Mouse (Mus musculus) right cerebral cortex, postnatal 14 days (tissue): ENCODE data around the gene Pde4d.

Experiments
- DNase-seq: peaks from one replicate; pipeline ENCODE4 v3.0.0; 2022

Gene Pde4d

GRCm38 (mm10) chr13:108449116-108450097 is at the start of gene Pde4d:
TSS of gene Pde4d (plus strand) at chr13:108449948.
- no peak for DNase-seq

GRCm38 (mm10) chr13:108403197-108403596 is 46.6 kb upstream of the Pde4d start:
- no peak for DNase-seq

GRCm38 (mm10) chr13:108404372-108404771 is 45.4 kb upstream of the Pde4d start:
- no peak for DNase-seq

- DNase-seq: no peak
Observed at GRCm38 (mm10) chr13:108415464-108415863, 34.3 kb upstream of the Pde4d start.

DNA sequence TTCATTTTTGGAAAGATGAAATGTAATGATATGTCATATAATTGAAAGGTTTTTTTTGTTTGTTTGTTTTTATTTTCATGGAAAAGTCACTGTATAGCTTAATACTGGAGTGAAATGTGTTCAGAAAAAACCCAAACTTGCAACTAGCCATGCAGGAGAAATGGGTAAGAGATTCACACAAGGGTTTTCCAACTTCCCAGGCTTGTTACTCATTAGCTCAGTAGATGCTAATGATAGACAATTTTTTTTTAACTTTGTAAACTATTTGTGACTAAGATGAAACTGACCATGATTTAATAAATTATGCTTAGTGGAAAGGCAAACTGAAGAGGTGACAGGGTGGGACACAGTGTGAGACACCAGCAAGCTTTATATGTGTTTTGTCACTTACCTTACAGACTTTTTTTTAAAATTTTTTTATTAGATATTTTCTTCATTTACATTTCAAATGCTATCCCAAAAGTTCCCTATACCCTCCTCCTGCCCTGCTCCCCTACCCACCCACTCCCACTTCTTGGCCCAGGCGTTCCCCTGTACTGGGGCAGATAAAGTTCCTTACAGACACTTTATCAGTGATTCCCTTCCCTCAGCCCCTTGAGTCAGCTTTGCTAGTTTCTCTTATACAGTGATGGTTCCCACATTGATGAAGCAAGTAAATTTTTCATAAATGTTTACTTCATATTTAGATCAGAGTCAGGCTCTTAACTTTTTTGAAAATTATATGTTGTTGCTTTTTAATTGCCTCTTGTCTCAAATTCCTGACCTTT is 30.8 kb upstream of the Pde4d start:
- no peak for DNase-seq

- DNase-seq: no peak
Observed at GRCm38 (mm10) chr13:108426322-108426721, 23.4 kb upstream of the Pde4d start.

GRCm38 (mm10) chr13:108428809-108429208 is 20.9 kb upstream of the Pde4d start:
- no peak for DNase-seq

GRCm38 (mm10) chr13:108429623-108430022 is 20.1 kb upstream of the Pde4d start:
- DNase-seq: no peak

GRCm38 (mm10) chr13:108431776-108432175 is 18.0 kb upstream of the Pde4d start:
- DNase-seq: no peak

DNA sequence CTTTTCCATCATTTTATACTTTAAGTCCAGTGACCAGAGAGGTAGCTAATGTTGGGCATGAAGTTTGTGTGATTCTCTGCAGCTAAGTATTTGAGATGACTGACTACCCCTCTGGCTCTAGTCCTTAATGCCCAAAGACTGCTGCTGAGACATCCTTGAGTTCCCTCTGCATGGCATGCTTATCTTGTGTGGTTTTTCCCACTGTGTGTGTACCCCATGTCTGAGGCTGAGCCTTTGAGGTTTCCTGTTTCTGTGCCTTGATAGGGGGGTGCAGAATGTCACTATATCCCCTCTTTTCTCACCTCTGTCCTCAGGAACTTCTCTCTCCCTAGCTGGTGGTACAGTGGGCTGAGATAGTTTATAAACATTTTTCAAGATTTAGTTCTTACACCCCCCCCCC is 14.1 kb upstream of the Pde4d start:
- DNase-seq: no peak

GRCm38 (mm10) chr13:108437424-108437823 is 12.3 kb upstream of the Pde4d start:
- no peak for DNase-seq

DNA sequence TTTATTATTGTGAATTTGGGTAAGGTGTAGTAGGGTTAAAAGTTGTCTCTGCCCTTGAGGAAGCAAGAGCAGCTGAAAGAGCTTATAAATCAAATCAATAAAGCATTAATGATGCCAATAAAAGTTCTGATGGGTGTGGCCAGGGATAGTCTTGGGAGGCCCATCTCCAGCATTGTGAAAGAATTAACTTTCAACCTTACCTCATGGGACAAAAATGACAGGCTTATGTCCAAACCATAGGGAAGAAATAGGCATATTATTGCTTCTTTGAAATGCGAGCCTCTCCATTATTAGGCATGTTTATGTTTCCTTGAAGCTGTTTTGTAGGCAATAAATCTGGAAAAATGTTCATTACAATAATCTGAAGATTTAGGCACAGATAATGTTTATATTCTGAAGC is 10.7 kb upstream of the Pde4d start:
- DNase-seq: no peak

DNA sequence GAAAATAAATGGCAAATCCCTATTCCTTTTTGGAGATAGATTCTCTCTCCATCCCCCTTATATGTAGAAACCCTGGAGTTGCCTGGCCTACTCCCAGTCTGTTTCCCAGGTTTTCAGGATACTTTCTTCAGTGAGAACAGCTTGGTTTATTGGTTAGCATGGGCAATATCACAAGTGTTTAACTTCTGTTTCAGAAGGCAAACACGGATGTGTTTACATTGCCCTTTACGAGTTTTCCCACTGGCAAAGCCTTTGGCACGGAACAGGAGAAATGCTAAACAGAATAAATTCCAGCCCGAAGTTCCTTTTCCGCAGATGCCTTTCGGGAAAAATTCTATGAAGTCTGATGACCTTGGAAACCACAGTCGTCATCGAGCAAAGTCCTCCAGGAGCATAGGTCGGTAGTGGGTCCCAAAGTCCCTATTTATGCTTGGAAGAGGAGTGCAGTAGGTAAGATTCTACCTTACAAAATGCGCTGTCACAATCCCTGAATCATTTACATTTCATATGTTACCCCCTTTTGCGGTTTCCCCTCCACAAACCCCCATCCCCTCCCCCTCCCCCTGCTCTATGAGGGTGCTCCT is 1.3 kb upstream of the Pde4d start:
- DNase-seq: no peak

GRCm38 (mm10) chr13:108451122-108451521 is 1.4 kb downstream of the Pde4d start:
- DNase-seq: no peak

DNA sequence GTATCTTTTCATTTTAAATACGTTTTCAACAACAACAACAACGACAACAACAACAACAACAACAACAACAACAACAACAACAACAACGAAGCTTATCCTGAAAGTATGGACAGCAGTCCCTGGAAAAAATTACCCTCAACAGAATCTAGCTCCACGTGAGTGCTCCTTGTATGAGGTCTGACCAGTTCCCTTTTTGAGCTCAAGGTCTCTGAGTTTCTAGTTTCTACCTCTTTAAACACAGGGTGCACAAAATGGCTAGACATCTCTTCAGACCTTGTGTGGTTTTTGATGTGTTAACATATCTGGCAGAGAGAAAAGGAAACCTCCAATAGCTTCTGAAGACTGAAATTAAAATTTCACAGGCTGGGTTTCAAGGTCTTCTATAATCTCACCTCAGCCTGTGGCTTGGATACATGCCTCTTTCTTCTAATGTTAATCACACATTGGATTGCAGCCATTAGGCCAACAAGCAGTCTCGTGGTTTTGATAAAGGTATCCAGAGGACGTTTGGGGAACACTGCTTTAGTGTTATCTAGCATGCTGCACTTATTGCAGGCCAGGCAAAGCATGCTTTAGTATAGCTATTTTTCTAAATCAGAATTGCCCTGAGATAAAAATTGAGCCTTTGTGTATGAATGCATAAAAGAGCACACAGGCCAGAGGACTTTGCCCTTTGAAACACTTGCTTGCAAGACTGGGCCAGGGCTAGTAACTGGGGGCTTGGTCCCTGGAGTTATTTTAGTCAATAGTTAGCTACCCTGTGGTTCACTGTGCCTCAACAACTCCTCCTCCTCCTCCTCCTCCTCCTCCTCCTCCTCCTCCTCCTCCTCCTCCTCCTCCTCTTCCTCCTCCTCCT is 3.5 kb downstream of the Pde4d start:
- no peak for DNase-seq

DNA sequence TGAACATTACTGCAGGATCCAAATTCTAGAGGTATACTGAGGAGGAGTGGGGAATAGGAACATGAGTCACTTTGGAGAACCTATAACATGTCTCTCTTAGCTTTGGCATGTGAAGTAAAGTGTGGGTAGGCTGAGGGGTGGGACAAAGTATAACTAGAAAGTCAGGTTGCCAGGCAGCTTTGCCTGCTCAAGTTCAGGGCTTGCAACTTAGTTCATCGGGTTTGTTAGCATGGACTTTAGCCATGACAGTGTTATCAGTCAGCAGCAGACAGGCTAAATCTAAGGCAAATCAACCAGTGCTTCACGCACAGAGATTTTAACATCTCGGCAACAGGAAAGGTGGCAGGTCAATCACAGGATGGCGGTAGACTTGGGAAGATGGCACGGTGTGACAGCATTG is 12.8 kb downstream of the Pde4d start:
- DNase-seq: no peak

- no peak for DNase-seq
Observed at GRCm38 (mm10) chr13:108465755-108466154, 16.0 kb downstream of the Pde4d start.

GRCm38 (mm10) chr13:108467046-108467445 is 17.3 kb downstream of the Pde4d start:
- DNase-seq: no peak

DNA sequence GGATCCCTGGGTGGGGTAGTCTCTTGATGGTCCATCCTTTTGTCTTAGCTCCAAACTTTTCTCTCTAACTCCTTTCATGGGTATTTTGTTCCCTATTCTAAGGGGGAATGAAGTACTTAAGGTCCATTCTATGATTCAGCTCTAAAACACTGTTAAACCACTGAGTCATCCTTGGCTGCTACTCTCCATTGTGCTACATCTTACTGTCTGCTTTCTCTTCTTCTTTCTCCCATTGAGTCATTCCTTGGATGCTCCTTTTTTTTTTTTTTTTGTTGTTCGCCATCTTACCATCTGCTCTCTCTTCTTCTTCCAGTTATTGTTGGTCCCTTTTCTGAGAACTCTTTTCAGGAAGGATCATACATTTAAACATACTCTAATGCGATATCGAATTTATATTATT is 30.7 kb downstream of the Pde4d start:
- no peak for DNase-seq

- DNase-seq: no peak
Observed at GRCm38 (mm10) chr13:108485036-108485435, 35.3 kb downstream of the Pde4d start.

GRCm38 (mm10) chr13:108487066-108487465 is 37.3 kb downstream of the Pde4d start:
- no peak for DNase-seq

DNA sequence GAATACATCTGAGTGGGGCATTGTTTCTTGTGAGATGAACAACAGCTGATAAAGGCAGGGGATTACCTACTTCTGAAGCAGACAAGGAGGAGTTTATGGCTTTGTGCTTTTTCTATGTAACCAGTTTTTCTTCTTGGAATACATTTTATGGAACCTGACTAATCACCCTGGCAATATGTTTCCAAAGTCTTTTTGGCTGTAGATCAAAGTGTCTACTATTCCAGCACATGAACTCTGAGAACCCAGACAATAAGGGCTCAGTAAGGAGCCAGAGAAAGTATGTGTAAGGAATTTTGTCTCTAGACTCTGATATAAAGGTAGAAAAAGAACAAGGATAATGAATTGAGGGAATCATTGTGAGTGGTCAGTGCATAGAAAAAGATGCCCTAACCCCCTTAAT is 40.1 kb downstream of the Pde4d start:
- no peak for DNase-seq

GRCm38 (mm10) chr13:108490872-108491271 is 41.1 kb downstream of the Pde4d start:
- no peak for DNase-seq
